Mouse (Mus musculus) stomach, embryonic 14.5 days (tissue): Measurements from ENCODE around the gene Ifitm6. TPM values are rescaled to one million over a fixed set of nuclear protein-coding genes. Genes with fewer than 3 reads are reported as not detected.
A peak's percentile ranks its signal among the peaks of the same experiment; 100 is the strongest.

Experiments
- ATAC-seq: fragments of 200-750 bp; cut with Nextera tagmentation; 2 replicates; pipeline ENCODE4 v1.8.0; 2017; ENCODE audit warnings: low read depth, moderate TSS enrichment; ENCODE audit not compliant: insufficient number of reproducible peaks, insufficient read depth, low FRiP score
- H3K27ac ChIP-seq: fragments of 300-500 bp; sonication (generic); 2 replicates; pipeline ENCODE4 v1.5.1; 2014; ENCODE audit warnings: mild to moderate bottlenecking, low read length, moderate library complexity, mixed read lengths
- H3K27me3 ChIP-seq: fragments of 300-500 bp; sonication (generic); 2 replicates; pipeline ENCODE4 v1.6.1; 2014; ENCODE audit warnings: low read length, control low read depth, mixed read lengths; ENCODE audit not compliant: control insufficient read depth, insufficient read depth
- H3K36me3 ChIP-seq: fragments of 300-500 bp; sonication (generic); 2 replicates; pipeline ENCODE4 v1.6.1; 2014; ENCODE audit warnings: mild to moderate bottlenecking, control low read depth, low read length, moderate library complexity, mixed read lengths; ENCODE audit not compliant: control insufficient read depth, insufficient read depth
- H3K4me1 ChIP-seq: fragments of 300-500 bp; sonication (generic); 2 replicates; pipeline ENCODE4 v1.6.1; 2014; ENCODE audit warnings: low read length, control low read depth, mixed read lengths; ENCODE audit not compliant: control insufficient read depth, insufficient read depth
- H3K4me2 ChIP-seq: fragments of 300-500 bp; sonication (generic); replicated peaks from 2 replicates; pipeline ENCODE4 v1.6.1; 2014; ENCODE audit warnings: low read depth, low read length, control low read depth
- H3K4me3 ChIP-seq: fragments of 300-500 bp; sonication (generic); 2 replicates; pipeline ENCODE4 v1.5.1; 2014; ENCODE audit warnings: low read depth, low read length, control low read depth
- H3K9ac ChIP-seq: fragments of 300-500 bp; sonication (generic); replicated peaks from 2 replicates; pipeline ENCODE4 v1.6.1; 2014; ENCODE audit warnings: low read depth, mild to moderate bottlenecking, control low read depth, low read length, moderate library complexity, mixed read lengths
- H3K9me3 ChIP-seq: fragments of 300-500 bp; sonication (generic); 2 replicates; pipeline ENCODE4 v1.6.1; 2016; ENCODE audit warnings: low read depth, low read length, control low read depth; ENCODE audit not compliant: control insufficient read depth
- WGBS: fragments of 180-500 bp; shearing (Covaris S2); extraction: QIAGEN DNeasy Blood & Tissue Kit; methylation state at CpG from one replicate; pipeline ENCODE4 v1.1.7; 2014; 5-methylcytosine and 5-hydroxymethylcytosine counted together
- polyA plus RNA-seq: library from polyadenylated mRNA; unstranded; fragments of >200 nt; fragmentation: Nextera tagmentation; extraction: Ambion mirVana; gene quantifications from 2 replicates; pipeline ENCODE4 v1.2.1, GENCODE M21; 2014

Ifitm6 gene
- polyA plus RNA-seq, 1 experiment from 2014 or later: not detected

GRCm38 (mm10) chr7:140966921-140967320 lies 50.8 kb downstream of the Ifitm6 start, which contains the start of gene Ifitm1:
Ifitm1 (plus strand) TSS chr7:140967221.
- peak within 1 kb of the TSS; percentile 57 for H3K4me2 ChIP-seq
- H3K4me3 ChIP-seq: peak within 1 kb of the TSS; percentile 26
- H3K27me3 ChIP-seq: no peaks in the 10 kb centered on the region
- H3K36me3 ChIP-seq: no peaks in the 10 kb centered on the region
- H3K9me3 ChIP-seq: no peaks in the 10 kb centered on the region
- WGBS: 91% methylated on average over 4 of the region's 4 CpGs
- no peak within 1 kb of the TSS for H3K9ac ChIP-seq
- peaks cover 33% of the 10 kb centered on the region for H3K4me1 ChIP-seq
- peak within 1 kb of the TSS; percentile 84 for H3K27ac ChIP-seq
- no peak for ATAC-seq

Other genes starting within 250 kb of the Ifitm6 start
- gene Syce1, start 230.1 kb downstream of the Ifitm6 start, polyA plus RNA-seq: 0.27 and 0.74 TPM in 2 replicates
- gene Zfp941, start 195.7 kb downstream of the Ifitm6 start, polyA plus RNA-seq: 2.7 and 3.0 TPM in 2 replicates
- 14.2 and 18.7 TPM in 2 replicates for gene Urah, start 182.9 kb downstream of the Ifitm6 start, polyA plus RNA-seq
- not detected in 2 replicates for gene Scgb1c1, start 172.4 kb downstream of the Ifitm6 start, polyA plus RNA-seq
- gene Odf3, start 170.1 kb downstream of the Ifitm6 start, polyA plus RNA-seq: not detected in 2 replicates
- gene Gm45785, start 161.6 kb downstream of the Ifitm6 start, polyA plus RNA-seq: not detected in 2 replicates
- 65.7 and 72.8 TPM in 2 replicates for gene Ric8a, start 161.0 kb downstream of the Ifitm6 start, polyA plus RNA-seq
- gene Bet1l, start 160.3 kb downstream of the Ifitm6 start, polyA plus RNA-seq: 48.7 and 55.3 TPM in 2 replicates
- gene Psmd13, start 136.0 kb downstream of the Ifitm6 start, polyA plus RNA-seq: 136 and 146 TPM in 2 replicates
- 21.8 and 23.5 TPM in 2 replicates for gene Sirt3, start 135.6 kb downstream of the Ifitm6 start, polyA plus RNA-seq
- 0.87 TPM in 1 of 2 replicates, not detected in the other for gene Cox8b, start 117.5 kb downstream of the Ifitm6 start, polyA plus RNA-seq
- 1.2 and 2.2 TPM in 2 replicates for gene Nlrp6, start 97.0 kb downstream of the Ifitm6 start, polyA plus RNA-seq
- gene Pgghg, start 76.5 kb downstream of the Ifitm6 start, polyA plus RNA-seq: 28.7 and 31.0 TPM in 2 replicates
- 2.0 and 2.6 TPM in 2 replicates for gene Ifitm5, start 67.6 kb downstream of the Ifitm6 start, polyA plus RNA-seq
- gene Gm45717, start 62.0 kb downstream of the Ifitm6 start, polyA plus RNA-seq: not detected in 2 replicates
- gene Ifitm2, start 61.9 kb downstream of the Ifitm6 start, polyA plus RNA-seq: 1,395 and 1,501 TPM in 2 replicates
- gene Ifitm1, start 50.7 kb downstream of the Ifitm6 start, polyA plus RNA-seq: 241 and 289 TPM in 2 replicates
- 347 and 377 TPM in 2 replicates for gene Ifitm3, start 7.2 kb downstream of the Ifitm6 start, polyA plus RNA-seq
- gene Gm17387, start 11.2 kb upstream of the Ifitm6 start, polyA plus RNA-seq: not detected in 2 replicates
- gene B4galnt4, start 43.2 kb upstream of the Ifitm6 start, polyA plus RNA-seq: 8.6 and 10.3 TPM in 2 replicates
- gene Pkp3, start 60.3 kb upstream of the Ifitm6 start, polyA plus RNA-seq: 20.2 and 21.1 TPM in 2 replicates
- gene Sigirr, start 82.6 kb upstream of the Ifitm6 start, polyA plus RNA-seq: 7.1 and 7.4 TPM in 2 replicates
- gene Ano9, start 99.9 kb upstream of the Ifitm6 start, polyA plus RNA-seq: 11.9 and 12.2 TPM in 2 replicates
- gene Ptdss2, start 104.5 kb upstream of the Ifitm6 start, polyA plus RNA-seq: 65.1 and 67.3 TPM in 2 replicates
- gene Rnh1, start 154.9 kb upstream of the Ifitm6 start, polyA plus RNA-seq: 165 and 181 TPM in 2 replicates
- gene Hras, start 176.1 kb upstream of the Ifitm6 start, polyA plus RNA-seq: 79.4 and 85.5 TPM in 2 replicates
- gene Lrrc56, start 176.2 kb upstream of the Ifitm6 start, polyA plus RNA-seq: 5.3 and 6.1 TPM in 2 replicates
- 1.7 and 2.3 TPM in 2 replicates for gene Lmntd2, start 196.2 kb upstream of the Ifitm6 start, polyA plus RNA-seq
- 57.2 and 59.2 TPM in 2 replicates for gene Rassf7, start 197.9 kb upstream of the Ifitm6 start, polyA plus RNA-seq
- 69.0 and 72.1 TPM in 2 replicates for gene Phrf1, start 210.9 kb upstream of the Ifitm6 start, polyA plus RNA-seq
- gene Irf7, start 248.6 kb upstream of the Ifitm6 start, polyA plus RNA-seq: 1.4 and 1.6 TPM in 2 replicates